Mouse (Mus musculus): ENCODE measurements around the gene Plce1. TPM values are rescaled to one million over a fixed set of nuclear protein-coding genes. Genes with fewer than 3 reads are reported as not detected.

Plce1 gene
- polyA plus RNA-seq, 1 experiment from 2014 or later = 9.2 TPM

DNA sequence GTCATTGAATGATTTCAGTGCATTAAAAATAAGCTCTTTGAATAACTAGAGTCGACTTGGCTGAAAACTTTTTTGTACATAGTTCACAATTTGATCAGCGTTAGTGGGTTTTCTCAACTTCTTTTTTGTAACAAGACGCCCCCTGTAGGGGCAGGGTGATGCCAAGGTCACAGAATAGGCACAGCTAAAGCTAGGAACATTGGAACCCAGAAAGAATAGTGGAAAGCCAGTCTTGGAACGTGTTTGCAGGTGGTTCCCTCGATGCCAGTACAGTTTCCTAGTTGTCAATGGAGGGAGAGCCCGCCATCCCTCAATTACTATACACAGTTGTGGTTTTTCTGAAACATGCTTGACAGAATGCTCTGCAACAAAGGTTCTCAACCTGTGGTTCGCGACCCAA is 997 bp downstream of the Plce1 start:
- H3K36me3 ChIP-seq (ENCODE audit: control insufficient read depth, insufficient read depth, low read length) = no peaks in the 10 kb centered on the region

DNA sequence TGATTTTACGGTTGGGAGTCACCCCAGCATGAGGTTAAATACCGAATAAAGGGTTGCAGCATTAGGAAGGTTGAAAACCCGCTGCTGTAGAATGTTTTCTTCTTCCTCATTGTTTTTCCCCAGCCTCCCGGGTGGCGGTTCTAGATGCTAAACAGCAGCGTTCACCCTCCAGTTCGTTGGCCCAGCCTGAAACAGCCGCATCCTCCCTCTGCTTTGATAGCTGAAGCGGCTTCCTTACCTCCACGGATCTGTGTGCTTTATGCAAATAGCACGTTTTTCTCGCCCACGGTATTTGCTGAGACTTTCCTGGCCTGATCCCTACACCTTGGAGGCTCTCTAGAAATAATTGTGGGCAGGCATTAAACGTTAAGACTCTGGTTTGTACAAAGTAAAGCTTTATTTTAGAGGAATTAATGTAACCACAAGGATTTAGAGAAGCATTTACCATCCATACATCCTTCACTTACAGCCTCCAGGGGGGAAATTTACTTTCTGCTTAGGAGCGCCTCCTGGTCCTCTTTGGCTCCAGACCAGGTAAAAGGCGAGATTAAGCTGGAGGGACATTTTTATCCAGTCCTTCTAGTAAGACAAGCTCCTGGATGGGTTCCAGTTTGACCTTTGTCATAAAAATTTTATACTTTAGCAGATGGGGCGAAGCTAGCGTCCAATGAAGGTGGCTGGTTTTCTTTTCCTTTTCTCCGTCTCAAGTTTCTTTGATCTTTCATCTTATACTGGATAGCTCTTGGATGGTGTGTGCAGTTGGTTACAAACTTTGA is 1.7 kb downstream of the Plce1 start:
- 23% methylated on average over 19 of the region's 19 CpGs for WGBS
- H3K27ac ChIP-seq (ENCODE audit: low read length) = no peak overlapping the region
- no peaks in the 10 kb centered on the region for H3K9me3 ChIP-seq (ENCODE audit: control insufficient read depth, low read depth, low read length)
- H3K36me3 ChIP-seq (ENCODE audit: control insufficient read depth, insufficient read depth, low read length) = no peaks in the 10 kb centered on the region
- peak overlapping the region; percentile 93 for H3K4me2 ChIP-seq (replicated peaks; ENCODE audit: low read depth, low read length)
- ATAC-seq (ENCODE audit: insufficient number of reproducible peaks, insufficient read depth, low FRiP score, low read depth) = no peak
- H3K9ac ChIP-seq (replicated peaks; ENCODE audit: low read depth, low read length) = no peak overlapping the region
- peak overlapping the region; percentile 65; the same call in 1 of the 2 replicates for H3K4me3 ChIP-seq (ENCODE audit: low read depth, low read length)
- H3K27me3 ChIP-seq (ENCODE audit: control insufficient read depth, insufficient read depth, low read length) = no peaks in the 10 kb centered on the region
- peaks cover 5% of the 10 kb centered on the region; the same call in 1 of the 2 replicates for H3K4me1 ChIP-seq (ENCODE audit: control insufficient read depth, insufficient read depth, low read length)

More for the DNA sequence above, 997 bp downstream of the Plce1 start:
- H3K9me3 ChIP-seq (ENCODE audit: control insufficient read depth, low read depth, low read length) = no peaks in the 10 kb centered on the region
- 0 out of 2 replicates have a peak overlapping the region, but pooled peaks have one; percentile 53 for H3K9ac ChIP-seq (replicated peaks; ENCODE audit: low read depth, low read length)
- no peak overlapping the region for H3K27ac ChIP-seq (ENCODE audit: low read length)
- 24% methylated on average over 8 of the region's 8 CpGs for WGBS
- peaks cover 5% of the 10 kb centered on the region; the same call in 1 of the 2 replicates for H3K4me1 ChIP-seq (ENCODE audit: control insufficient read depth, insufficient read depth, low read length)
- peak overlapping the region; percentile 65 for H3K4me3 ChIP-seq (ENCODE audit: low read depth, low read length)
- peak overlapping the region; percentile 93 for H3K4me2 ChIP-seq (replicated peaks; ENCODE audit: low read depth, low read length)
- H3K27me3 ChIP-seq (ENCODE audit: control insufficient read depth, insufficient read depth, low read length) = no peaks in the 10 kb centered on the region
- no peak for ATAC-seq (ENCODE audit: insufficient number of reproducible peaks, insufficient read depth, low FRiP score, low read depth)

DNA sequence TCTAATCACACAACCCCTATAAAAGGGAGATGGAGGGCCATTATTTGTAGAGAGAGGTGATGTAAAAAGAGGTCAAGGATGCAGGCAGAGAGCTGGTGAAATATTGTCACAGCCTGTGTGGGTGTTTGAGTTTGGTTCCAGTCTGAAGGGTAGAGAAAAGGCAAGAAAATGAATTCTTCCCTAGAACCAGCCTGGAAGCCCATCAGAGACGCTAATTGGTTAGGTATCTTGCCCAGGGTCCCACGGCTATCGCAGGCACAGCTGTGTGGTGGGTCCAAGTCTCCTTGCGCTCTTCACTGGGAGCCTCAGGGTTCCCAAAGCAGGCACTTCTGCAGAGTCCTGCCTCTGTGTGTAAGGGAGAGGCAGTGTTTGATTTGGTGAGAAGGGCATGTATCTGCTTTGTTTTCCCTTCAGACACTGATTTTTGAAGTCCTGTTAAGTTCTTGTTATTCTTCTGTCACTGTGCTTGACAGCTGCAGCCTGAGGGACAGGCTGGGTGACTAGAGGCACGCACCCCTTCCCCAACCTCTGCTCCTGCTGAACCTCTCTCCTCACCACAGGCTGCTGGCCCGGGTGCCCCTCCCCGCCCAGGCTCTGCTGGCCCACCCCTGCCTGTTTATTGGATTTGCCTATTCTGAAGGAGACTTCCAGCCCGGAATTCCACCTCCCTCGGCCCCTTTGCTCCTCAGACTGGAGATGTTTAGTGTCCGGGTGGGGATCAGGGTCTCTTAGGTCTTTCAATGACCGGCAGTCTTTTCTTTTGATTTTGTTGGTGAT is 5.1 kb downstream of the Plce1 start:
- ATAC-seq (ENCODE audit: insufficient number of reproducible peaks, insufficient read depth, low FRiP score, low read depth) = no peak
- no peaks in the 10 kb centered on the region for H3K9me3 ChIP-seq (ENCODE audit: control insufficient read depth, low read depth, low read length)
- H3K4me1 ChIP-seq (ENCODE audit: control insufficient read depth, insufficient read depth, low read length) = peaks cover 5% of the 10 kb centered on the region; the same call in 1 of the 2 replicates
- H3K4me3 ChIP-seq (ENCODE audit: low read depth, low read length) = no peak overlapping the region
- no peak overlapping the region for H3K4me2 ChIP-seq (replicated peaks; ENCODE audit: low read depth, low read length)
- no peaks in the 10 kb centered on the region for H3K36me3 ChIP-seq (ENCODE audit: control insufficient read depth, insufficient read depth, low read length)
- no peaks in the 10 kb centered on the region for H3K27me3 ChIP-seq (ENCODE audit: control insufficient read depth, insufficient read depth, low read length)
- no peak overlapping the region for H3K27ac ChIP-seq (ENCODE audit: low read length)
- 35% methylated on average over 11 of the region's 11 CpGs for WGBS
- no peak overlapping the region for H3K9ac ChIP-seq (replicated peaks; ENCODE audit: low read depth, low read length)

DNA sequence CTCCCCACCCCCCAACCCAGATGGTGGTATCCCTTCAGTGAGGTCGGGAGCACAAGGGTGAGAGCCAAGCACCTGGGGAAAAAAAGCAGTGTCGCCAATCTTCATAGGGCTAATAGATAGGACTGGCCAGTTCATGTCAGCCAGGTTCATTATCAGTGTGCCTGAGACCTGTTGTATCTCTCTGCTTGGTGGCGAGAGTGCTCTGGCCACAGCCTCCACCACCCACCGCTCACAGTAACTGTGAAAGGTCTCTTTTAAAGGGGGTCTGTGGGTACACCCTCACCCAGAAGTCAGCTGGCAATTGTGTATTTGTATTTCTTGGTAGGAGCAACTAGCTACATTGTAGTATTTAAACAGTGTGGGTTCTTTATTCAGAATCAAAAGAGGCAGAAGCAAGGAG is 6.6 kb downstream of the Plce1 start:
- Histone ChIP-seq H3K9me3 (ENCODE audit: control insufficient read depth, low read depth, low read length) (no peaks in the 10 kb centered on the region), H3K36me3 (ENCODE audit: control insufficient read depth, insufficient read depth, low read length) (no peaks in the 10 kb centered on the region), H3K27me3 (ENCODE audit: control insufficient read depth, insufficient read depth, low read length) (no peaks in the 10 kb centered on the region), H3K27ac (ENCODE audit: low read length) (no peak overlapping the region), H3K4me2 (replicated peaks; ENCODE audit: low read depth, low read length) (no peak overlapping the region), H3K4me1 (ENCODE audit: control insufficient read depth, insufficient read depth, low read length) (peaks cover 4% of the 10 kb centered on the region; the same call in 1 of the 2 replicates), H3K9ac (replicated peaks; ENCODE audit: low read depth, low read length) (no peak overlapping the region), H3K4me3 (ENCODE audit: low read depth, low read length) (no peak overlapping the region)
- WGBS = 55% methylated on average over 4 of the region's 4 CpGs
- no peak for ATAC-seq (ENCODE audit: insufficient number of reproducible peaks, insufficient read depth, low FRiP score, low read depth)

DNA sequence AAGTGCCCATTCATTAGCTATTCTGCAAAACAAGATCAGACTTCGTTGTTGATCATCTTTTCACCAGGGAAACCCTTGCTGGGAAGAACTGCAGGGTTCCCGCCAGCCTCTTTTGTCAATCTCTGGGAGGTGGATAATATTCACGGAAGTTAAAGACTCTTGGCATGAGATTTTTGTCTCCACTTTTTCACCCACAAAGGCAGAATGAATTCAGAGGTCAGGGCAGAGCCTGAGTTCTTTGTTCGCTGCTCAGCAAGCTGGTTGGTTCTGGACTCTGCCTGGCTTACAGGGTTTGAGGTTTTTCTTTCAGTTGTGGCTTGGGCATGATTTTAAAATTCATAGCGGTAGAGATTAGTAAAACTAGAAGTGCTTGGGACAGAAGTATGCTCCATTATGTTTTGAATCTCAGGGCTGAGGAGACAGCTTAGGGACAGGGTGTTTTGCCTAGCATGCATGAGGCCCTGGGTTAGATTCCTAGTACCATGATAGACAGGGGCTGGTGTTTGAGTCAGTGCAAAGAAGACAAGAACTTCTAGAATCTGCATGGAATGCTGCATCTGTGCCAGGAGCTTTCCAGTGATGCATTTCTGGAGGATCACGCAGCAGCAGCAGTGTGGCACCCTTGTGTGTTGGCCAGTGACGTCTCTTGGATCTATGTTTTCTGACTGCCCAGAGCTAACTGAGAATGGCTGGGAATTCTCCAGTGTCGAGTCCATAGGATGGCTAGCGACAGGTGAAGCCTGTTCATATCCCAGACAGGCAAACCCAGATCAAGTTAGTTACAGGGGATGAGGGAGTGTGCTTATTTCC is 7.4 kb downstream of the Plce1 start:
- WGBS = 70% methylated on average over 9 of the region's 9 CpGs
- no peak for ATAC-seq (ENCODE audit: insufficient number of reproducible peaks, insufficient read depth, low FRiP score, low read depth)
- H3K9me3 ChIP-seq (ENCODE audit: control insufficient read depth, low read depth, low read length) = no peaks in the 10 kb centered on the region

DNA sequence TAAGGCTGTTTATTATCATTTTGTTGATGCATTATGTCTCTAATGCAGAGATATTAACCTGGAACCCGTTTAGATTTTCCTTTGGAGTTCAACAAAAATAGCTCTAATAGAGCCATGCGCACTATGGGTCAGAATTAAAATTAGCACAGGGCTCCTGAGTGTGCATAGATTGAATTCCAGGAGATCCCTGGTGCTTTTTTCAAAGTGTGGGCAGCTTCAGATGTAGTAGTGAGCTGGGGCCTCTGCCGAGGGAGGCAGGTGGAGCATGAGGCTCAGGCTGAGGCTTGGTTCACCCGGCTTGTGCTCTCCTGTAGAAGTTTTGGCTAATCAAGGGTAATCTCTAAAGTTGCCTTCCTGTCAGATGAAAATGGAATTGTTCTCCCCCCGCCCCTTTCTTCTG is 17.3 kb downstream of the Plce1 start:
- H3K36me3 ChIP-seq (ENCODE audit: control insufficient read depth, insufficient read depth, low read length) = no peaks in the 10 kb centered on the region
- no peak for ATAC-seq (ENCODE audit: insufficient number of reproducible peaks, insufficient read depth, low FRiP score, low read depth)
- no peak overlapping the region for H3K27ac ChIP-seq (ENCODE audit: low read length)
- no peaks in the 10 kb centered on the region for H3K9me3 ChIP-seq (ENCODE audit: control insufficient read depth, low read depth, low read length)
- no peak overlapping the region for H3K9ac ChIP-seq (replicated peaks; ENCODE audit: low read depth, low read length)
- WGBS = 40% methylated on average over 5 of the region's 5 CpGs
- H3K4me3 ChIP-seq (ENCODE audit: low read depth, low read length) = no peak overlapping the region
- H3K4me1 ChIP-seq (ENCODE audit: control insufficient read depth, insufficient read depth, low read length) = no peaks in the 10 kb centered on the region
- H3K27me3 ChIP-seq (ENCODE audit: control insufficient read depth, insufficient read depth, low read length) = no peaks in the 10 kb centered on the region
- no peak overlapping the region for H3K4me2 ChIP-seq (replicated peaks; ENCODE audit: low read depth, low read length)

More for the DNA sequence above, 7.4 kb downstream of the Plce1 start:
- Histone ChIP-seq H3K4me2 (replicated peaks; ENCODE audit: low read depth, low read length) (no peak overlapping the region), H3K36me3 (ENCODE audit: control insufficient read depth, insufficient read depth, low read length) (no peaks in the 10 kb centered on the region), H3K27ac (ENCODE audit: low read length) (no peak overlapping the region), H3K27me3 (ENCODE audit: control insufficient read depth, insufficient read depth, low read length) (no peaks in the 10 kb centered on the region), H3K4me3 (ENCODE audit: low read depth, low read length) (no peak overlapping the region), H3K9ac (replicated peaks; ENCODE audit: low read depth, low read length) (no peak overlapping the region), H3K4me1 (ENCODE audit: control insufficient read depth, insufficient read depth, low read length) (no peaks in the 10 kb centered on the region; the same call in 1 of the 2 replicates)

DNA sequence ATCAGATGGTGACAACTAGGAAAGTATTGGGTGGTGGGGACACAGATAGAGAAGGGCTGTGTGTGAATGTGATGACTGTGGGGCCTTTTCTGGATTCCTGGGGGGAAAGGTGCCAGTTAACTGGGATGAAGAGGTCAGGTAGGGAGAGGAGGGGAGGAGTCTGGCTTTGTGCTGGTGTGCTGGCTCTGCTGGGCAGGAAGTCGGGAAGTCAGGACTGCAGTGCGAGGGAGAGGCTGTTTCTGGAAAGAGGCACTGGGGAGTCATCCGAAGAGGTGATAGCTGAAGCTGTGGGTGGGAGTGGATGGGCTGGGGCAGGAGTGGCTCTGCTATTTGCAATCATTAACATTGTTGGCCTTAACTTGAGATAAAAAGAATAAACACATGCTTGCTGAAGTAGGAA is 23.7 kb downstream of the Plce1 start:
- Histone ChIP-seq H3K4me2 (replicated peaks; ENCODE audit: low read depth, low read length) (no peak overlapping the region), H3K9me3 (ENCODE audit: control insufficient read depth, low read depth, low read length) (no peaks in the 10 kb centered on the region), H3K36me3 (ENCODE audit: control insufficient read depth, insufficient read depth, low read length) (no peaks in the 10 kb centered on the region), H3K9ac (replicated peaks; ENCODE audit: low read depth, low read length) (no peak overlapping the region), H3K27me3 (ENCODE audit: control insufficient read depth, insufficient read depth, low read length) (no peaks in the 10 kb centered on the region), H3K4me3 (ENCODE audit: low read depth, low read length) (no peak overlapping the region), H3K27ac (ENCODE audit: low read length) (no peak overlapping the region), H3K4me1 (ENCODE audit: control insufficient read depth, insufficient read depth, low read length) (no peaks in the 10 kb centered on the region)
- ATAC-seq (ENCODE audit: insufficient number of reproducible peaks, insufficient read depth, low FRiP score, low read depth) = peak; percentile 56
- 17% methylated on average over 3 of the region's 3 CpGs for WGBS

DNA sequence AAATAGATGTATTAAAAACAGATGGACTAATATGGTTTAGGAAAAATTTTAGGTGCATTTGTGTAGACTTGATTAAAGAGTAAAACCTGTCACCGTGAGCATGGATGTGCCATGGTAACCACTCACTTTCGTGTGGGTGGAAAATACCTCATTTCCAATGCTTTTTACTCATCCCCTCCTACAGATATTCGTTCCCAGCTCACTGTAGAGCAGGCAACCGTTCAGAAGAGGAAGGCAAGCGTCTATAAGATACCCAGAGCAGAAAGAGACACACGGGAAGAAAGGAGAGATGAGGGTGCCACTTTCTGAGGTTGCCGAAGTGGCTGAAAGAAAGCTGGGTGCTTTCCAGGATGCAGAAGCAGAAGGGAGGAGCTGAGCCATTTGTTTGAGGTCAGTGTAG is 25.2 kb downstream of the Plce1 start:
- Histone ChIP-seq H3K4me2 (replicated peaks; ENCODE audit: low read depth, low read length) (no peak overlapping the region), H3K9ac (replicated peaks; ENCODE audit: low read depth, low read length) (no peak overlapping the region), H3K9me3 (ENCODE audit: control insufficient read depth, low read depth, low read length) (no peaks in the 10 kb centered on the region), H3K27ac (ENCODE audit: low read length) (no peak overlapping the region), H3K4me1 (ENCODE audit: control insufficient read depth, insufficient read depth, low read length) (no peaks in the 10 kb centered on the region), H3K27me3 (ENCODE audit: control insufficient read depth, insufficient read depth, low read length) (no peaks in the 10 kb centered on the region), H3K36me3 (ENCODE audit: control insufficient read depth, insufficient read depth, low read length) (no peaks in the 10 kb centered on the region), H3K4me3 (ENCODE audit: low read depth, low read length) (no peak overlapping the region)
- 90% methylated on average over 7 of the region's 7 CpGs for WGBS
- ATAC-seq (ENCODE audit: insufficient number of reproducible peaks, insufficient read depth, low FRiP score, low read depth) = no peak

All from stomach, embryonic 14.5 days (tissue).